Mouse (Mus musculus) megakaryocyte, embryonic 14.5 days (primary cell): ENCODE data around the gene Gm20388.

Experiments
- FLI1 ChIP-seq: IDR thresholded peaks from 2 replicates; pipeline ENCODE4 v1.6.1; 2012; ENCODE audit warnings: low read length, inconsistent platforms, mixed read lengths
- GATA1 ChIP-seq: IDR thresholded peaks from 3 replicates; pipeline ENCODE4 v1.6.1; 2012; ENCODE audit warnings: mixed read lengths, low read length, inconsistent platforms, borderline replicate concordance

DNA sequence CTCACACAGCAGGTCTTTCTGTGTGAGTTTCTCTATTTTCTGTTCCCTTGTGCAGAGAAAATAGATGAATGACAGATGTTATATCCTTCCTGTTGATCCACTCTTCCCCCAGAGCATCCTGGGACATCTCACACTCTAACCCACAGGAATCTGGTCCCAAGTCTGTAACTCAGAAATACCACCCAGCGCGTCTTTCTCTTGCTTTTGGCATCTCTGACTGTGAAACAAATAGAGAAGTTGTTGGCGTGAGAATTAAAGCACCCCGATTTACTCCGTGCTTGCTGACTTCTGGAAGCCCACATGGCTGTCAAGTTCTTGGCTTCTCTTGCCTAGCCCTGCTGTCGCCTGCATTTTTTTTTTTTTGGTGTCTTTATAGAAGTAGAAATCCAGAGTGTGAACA is 2867.1 kb downstream of the Gm20388 start:
- TF ChIP-seq GATA1 (no peak), FLI1 (no peak)
